In the genomic region with DNA sequence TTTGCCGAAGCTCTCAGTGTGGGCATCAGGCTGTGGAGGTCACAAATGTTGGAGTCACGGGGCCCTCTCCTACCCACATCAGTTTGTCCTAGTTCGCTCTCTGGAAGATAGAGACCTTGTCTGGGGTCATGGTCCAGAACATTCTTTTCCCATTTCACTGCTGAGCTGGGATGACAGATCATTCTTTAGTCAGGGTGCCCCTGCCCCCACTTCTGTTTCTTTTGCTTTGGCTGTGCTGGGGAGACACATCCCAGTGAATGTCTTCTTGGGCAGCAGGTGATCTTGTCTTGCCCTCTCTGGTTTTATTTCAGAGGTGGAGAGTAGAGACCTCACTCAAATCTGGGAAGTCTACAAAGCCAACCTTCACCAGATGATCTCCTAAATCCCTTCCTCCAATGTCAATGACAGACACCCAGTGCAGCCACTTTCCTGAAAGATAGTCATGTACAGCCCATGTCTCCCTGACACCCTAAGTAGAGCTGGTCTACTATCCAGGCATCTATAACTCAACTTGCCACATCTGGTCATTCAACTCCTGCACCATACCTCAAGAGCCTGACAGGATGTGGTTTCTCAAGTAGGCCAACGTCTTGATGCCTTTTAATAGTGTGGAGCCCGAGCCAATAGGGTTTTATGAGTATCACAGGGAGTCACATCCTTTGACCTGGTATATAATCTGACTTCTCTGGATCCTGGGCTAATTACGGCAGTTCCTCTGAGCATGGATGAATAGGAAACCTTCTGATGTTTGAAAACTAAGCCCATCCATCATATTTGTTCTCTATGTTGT, we compare ENCODE assay signal across 9 mouse cellular contexts. TPM values are rescaled to one million over a fixed set of nuclear protein-coding genes. Genes with fewer than 3 reads are reported as not detected.
DNase-seq lines count a peak whose midpoint lies in the region; ATAC-seq and TF ChIP-seq lines count a peak whose summit lies in the region.
"Had no signal": no experiment of that assay in that cellular context is flagged by ENCODE, and none has a peak within 500 bp of the region (broad histone marks: within the 10 kb centered on the region; RNA-seq: fewer than 3 reads in every experiment).

No protein-coding gene starts in this region.

- ATAC-seq in hindbrain, embryonic 11.5 days (ENCODE audit: low FRiP score) = peak; percentile 2; the same call in 1 of the 2 replicates
- ATAC-seq in hindbrain, embryonic 12.5 days (ENCODE audit: low FRiP score) = no peak
- no peak for ATAC-seq in intestine, embryonic 15.5 days
- 0 out of 2 replicates have a peak, but pooled peaks have one; percentile 0 for ATAC-seq in stomach, postnatal 0 days (ENCODE audit: low FRiP score, low TSS enrichment)

- no peaks in the 10 kb centered on the region for H3K9me3 ChIP-seq in hindbrain, embryonic 11.5 days (ENCODE audit: control insufficient read depth, low read length)
- no peaks in the 10 kb centered on the region for H3K9me3 ChIP-seq in hindbrain, embryonic 12.5 days (replicated peaks)
- H3K9me3 ChIP-seq in intestine, embryonic 15.5 days = no peaks in the 10 kb centered on the region
- no peaks in the 10 kb centered on the region for H3K9me3 ChIP-seq in stomach, postnatal 0 days (ENCODE audit: control insufficient read depth, low read length)
- H3K9me3 ChIP-seq: G1E had no signal

- no peaks in the 10 kb centered on the region for H3K36me3 ChIP-seq in hindbrain, embryonic 11.5 days (ENCODE audit: control insufficient read depth, insufficient read depth, low read length)
- no peaks in the 10 kb centered on the region for H3K36me3 ChIP-seq in hindbrain, embryonic 12.5 days
- H3K36me3 ChIP-seq in testis, adult 2 months (ENCODE audit: control insufficient read depth, insufficient read depth, low read length) = no peaks in the 10 kb centered on the region
- no peaks in the 10 kb centered on the region for H3K36me3 ChIP-seq in intestine, embryonic 15.5 days
- no peaks in the 10 kb centered on the region for H3K36me3 ChIP-seq in stomach, postnatal 0 days (ENCODE audit: control insufficient read depth, insufficient read depth, low read length)
- H3K36me3 ChIP-seq: G1E had no signal

- no peak overlapping the region for H3K27ac ChIP-seq in hindbrain, embryonic 11.5 days (ENCODE audit: low read depth, low read length)
- no peak overlapping the region for H3K27ac ChIP-seq in hindbrain, embryonic 12.5 days
- H3K27ac ChIP-seq in testis, adult 2 months (ENCODE audit: control insufficient read depth, insufficient read depth, low read depth, low read length) = peak overlapping the region; percentile 5; the same call in 1 of the 2 replicates
- peak overlapping the region; percentile 79 for H3K27ac ChIP-seq in intestine, embryonic 15.5 days
- H3K27ac ChIP-seq in stomach, postnatal 0 days (replicated peaks) = peak overlapping the region; percentile 88

- no peak for TF ChIP-seq EP300 in stomach, postnatal 0 days (optimal IDR thresholded peaks at IDR 0.05)

- no peak for TF ChIP-seq POLR2A in testis, adult 2 months (IDR thresholded peaks at IDR 0.05; ENCODE audit: control insufficient read depth, low read depth, low read length)

- DNase-seq in hindbrain, embryonic 11.5 days (ENCODE audit: low spot score) = no peak
- no peak for DNase-seq in testis, postnatal 14 days (ENCODE audit: low spot score)
- DNase-seq in stomach, postnatal 0 days (ENCODE audit: low spot score) = no peak
- DNase-seq in left cerebral cortex, adult 18-20 months (ENCODE audit: low spot score in 2 of 2) = no peak
- DNase-seq in gastrocnemius, postnatal 4 days (ENCODE audit: low spot score in 2 of 2) = no peak

- no peak overlapping the region for H3K4me2 ChIP-seq in hindbrain, embryonic 11.5 days (replicated peaks; ENCODE audit: low read depth, low read length)
- no peak overlapping the region for H3K4me2 ChIP-seq in hindbrain, embryonic 12.5 days (replicated peaks)
- peak overlapping the region; percentile 62 for H3K4me2 ChIP-seq in intestine, embryonic 15.5 days (replicated peaks)
- H3K4me2 ChIP-seq in stomach, postnatal 0 days (replicated peaks; ENCODE audit: low read depth) = peak overlapping the region; percentile 57

- WGBS in hindbrain, embryonic 11.5 days = 85% methylated on average over 6 of the region's 6 CpGs
- WGBS in hindbrain, embryonic 12.5 days = 89% methylated on average over 6 of the region's 6 CpGs
- 71% methylated on average over 6 of the region's 6 CpGs for WGBS in intestine, embryonic 15.5 days
- 71% methylated on average over 6 of the region's 6 CpGs for WGBS in stomach, postnatal 0 days

- H3K9ac ChIP-seq in hindbrain, embryonic 11.5 days (ENCODE audit: low read depth, low read length) = no peak overlapping the region
- no peak overlapping the region for H3K9ac ChIP-seq in hindbrain, embryonic 12.5 days
- no peak overlapping the region for H3K9ac ChIP-seq in intestine, embryonic 15.5 days
- 0 out of 2 replicates have a peak overlapping the region, but pooled peaks have one; percentile 31 for H3K9ac ChIP-seq in stomach, postnatal 0 days (ENCODE audit: low read length)

- H3K4me1 ChIP-seq in hindbrain, embryonic 11.5 days (replicated peaks; ENCODE audit: control insufficient read depth, insufficient read depth, low read length) = peaks cover 9% of the 10 kb centered on the region; the same call in 1 of the 2 replicates
- peaks cover 33% of the 10 kb centered on the region for H3K4me1 ChIP-seq in hindbrain, embryonic 12.5 days
- H3K4me1 ChIP-seq in testis, adult 2 months (ENCODE audit: control insufficient read depth, insufficient read depth, low read length) = peaks cover 16% of the 10 kb centered on the region
- H3K4me1 ChIP-seq in intestine, embryonic 15.5 days (replicated peaks) = peaks cover 29% of the 10 kb centered on the region
- peaks cover 12% of the 10 kb centered on the region for H3K4me1 ChIP-seq in stomach, postnatal 0 days (replicated peaks; ENCODE audit: control insufficient read depth, insufficient read depth)

- H3K27me3 ChIP-seq in hindbrain, embryonic 11.5 days (ENCODE audit: control insufficient read depth, insufficient read depth, low read length) = peaks cover 12% of the 10 kb centered on the region
- H3K27me3 ChIP-seq in hindbrain, embryonic 12.5 days = peaks cover 18% of the 10 kb centered on the region
- no peaks in the 10 kb centered on the region for H3K27me3 ChIP-seq in testis, adult 2 months (ENCODE audit: control insufficient read depth, insufficient read depth, low read length)
- H3K27me3 ChIP-seq in intestine, embryonic 15.5 days (replicated peaks) = no peaks in the 10 kb centered on the region
- no peaks in the 10 kb centered on the region for H3K27me3 ChIP-seq in stomach, postnatal 0 days (ENCODE audit: control insufficient read depth, insufficient read depth, low read length)

- no peak overlapping the region for H3K4me3 ChIP-seq in hindbrain, embryonic 11.5 days (ENCODE audit: low read depth, low read length)
- H3K4me3 ChIP-seq in hindbrain, embryonic 12.5 days = no peak overlapping the region
- peak overlapping the region; percentile 85 for H3K4me3 ChIP-seq in testis, adult 2 months (ENCODE audit: control insufficient read depth, low read depth, low read length)
- no peak overlapping the region for H3K4me3 ChIP-seq in intestine, embryonic 15.5 days (replicated peaks)
- H3K4me3 ChIP-seq in stomach, postnatal 0 days (ENCODE audit: low read depth, low read length) = no peak overlapping the region

- TF ChIP-seq CTCF in testis, adult 2 months (IDR thresholded peaks at IDR 0.05; ENCODE audit: control insufficient read depth, insufficient read depth, insufficient replicate concordance, low read depth, low read length) = no peak
- TF ChIP-seq CTCF in stomach, postnatal 0 days (IDR thresholded peaks at IDR 0.05; ENCODE audit: low read depth) = no peak

RNA-seq across cellular contexts. Expression of gene Gm5148, which starts 0.9 kb away (rescaled TPM):
- 2.9 and 3.0 TPM in 2 replicates for polyA plus RNA-seq in hindbrain, embryonic 11.5 days (2014; fragmentation: Nextera tagmentation; extraction: Ambion mirVana)
- polyA plus RNA-seq in hindbrain, embryonic 12.5 days (2016; fragmentation: Nextera tagmentation; extraction: Ambion mirVana) = 3.9 and 4.0 TPM in 2 replicates
- 0.93 and 1.8 TPM in 2 replicates for polyA plus RNA-seq in testis, adult 2 months (2012; rRNA removed)
- polyA plus RNA-seq in intestine, embryonic 15.5 days (2015; fragmentation: Nextera tagmentation; extraction: Ambion mirVana) = 4.8 and 5.1 TPM in 2 replicates
- polyA plus RNA-seq in stomach, postnatal 0 days (2015; fragmentation: Nextera tagmentation; extraction: Ambion mirVana) = 4.9 and 5.7 TPM in 2 replicates
- 1 to 10 TPM; 3.2 to 3.9 TPM for total RNA-seq in left cerebral cortex, adult 18-20 months (2021)
- under 1 TPM in 1 of 2 experiments, not detected in 1; 0.21 TPM for total RNA-seq in gastrocnemius, postnatal 4 days (2021)

Comparison
In these comparisons a context has a peak if more than half of its experiments do, and no peak if none do; other contexts are left out.
1. ATAC-seq: peak in hindbrain, embryonic 11.5 days (single experiment) and stomach, postnatal 0 days (single experiment); none in hindbrain, embryonic 12.5 days (single experiment) and intestine, embryonic 15.5 days (single experiment).
2. H3K27ac ChIP-seq: peak in testis, adult 2 months (single experiment), intestine, embryonic 15.5 days (single experiment) and stomach, postnatal 0 days (single experiment); none in hindbrain, embryonic 11.5 days (single experiment) and hindbrain, embryonic 12.5 days (single experiment).
3. H3K4me2 ChIP-seq: peak in intestine, embryonic 15.5 days (single experiment) and stomach, postnatal 0 days (single experiment); none in hindbrain, embryonic 11.5 days (single experiment) and hindbrain, embryonic 12.5 days (single experiment).